ENCODE assay signal across 8 mouse cellular contexts in genomic region chr16:35817255-35818089, GRCm38 (mm10). TPM values are rescaled to one million over a fixed set of nuclear protein-coding genes. Genes with fewer than 3 reads are reported as not detected.
DNase-seq lines count a peak whose midpoint lies in the region; ATAC-seq and TF ChIP-seq lines count a peak whose summit lies in the region.

No protein-coding gene starts in this region.

- peak; percentile 76 for DNase-seq in CD4-positive helper T cell, adult 2 months (ENCODE audit: low read depth, low spot score)
- peak; percentile 89 for DNase-seq in brain, adult 2 months (ENCODE audit: low read depth, low spot score)
- peak; percentile 78 to 83 for DNase-seq in kidney, postnatal 25 days
- DNase-seq in liver, embryonic 13.5 days = peak; percentile 63
- DNase-seq in stomach, postnatal 0 days (ENCODE audit: low spot score) = peak; percentile 86

- no peak overlapping the region for H3K4me3 ChIP-seq in heart, embryonic 16.5 days (ENCODE audit: low read length)
- H3K4me3 ChIP-seq in liver, embryonic 13.5 days (replicated peaks) = no peak overlapping the region
- no peak overlapping the region for H3K4me3 ChIP-seq in neural tube, embryonic 12.5 days
- H3K4me3 ChIP-seq in stomach, postnatal 0 days (ENCODE audit: low read depth, low read length) = no peak overlapping the region

- H3K27ac ChIP-seq in heart, embryonic 16.5 days (ENCODE audit: low read length) = no peak overlapping the region
- H3K27ac ChIP-seq in liver, embryonic 13.5 days = no peak overlapping the region
- no peak overlapping the region for H3K27ac ChIP-seq in neural tube, embryonic 12.5 days
- no peak overlapping the region for H3K27ac ChIP-seq in stomach, postnatal 0 days (replicated peaks)

- no peaks in the 10 kb centered on the region for H3K36me3 ChIP-seq in heart, embryonic 16.5 days (ENCODE audit: control insufficient read depth, insufficient read depth)
- peaks cover 84% of the 10 kb centered on the region for H3K36me3 ChIP-seq in liver, embryonic 13.5 days
- H3K36me3 ChIP-seq in neural tube, embryonic 12.5 days = peaks cover 8% of the 10 kb centered on the region
- peaks cover 1% of the 10 kb centered on the region; the same call in 1 of the 2 replicates for H3K36me3 ChIP-seq in stomach, postnatal 0 days (ENCODE audit: control insufficient read depth, insufficient read depth, low read length)

- no peak overlapping the region for H3K4me2 ChIP-seq in heart, embryonic 16.5 days (ENCODE audit: low read depth, low read length)
- H3K4me2 ChIP-seq in liver, embryonic 13.5 days = no peak overlapping the region
- no peak overlapping the region for H3K4me2 ChIP-seq in neural tube, embryonic 12.5 days (replicated peaks)
- H3K4me2 ChIP-seq in stomach, postnatal 0 days (replicated peaks; ENCODE audit: low read depth) = no peak overlapping the region

- H3K9me3 ChIP-seq in heart, embryonic 16.5 days (replicated peaks; ENCODE audit: control insufficient read depth, low read length) = no peaks in the 10 kb centered on the region
- no peaks in the 10 kb centered on the region for H3K9me3 ChIP-seq in liver, embryonic 13.5 days (replicated peaks)
- no peaks in the 10 kb centered on the region for H3K9me3 ChIP-seq in neural tube, embryonic 12.5 days
- no peaks in the 10 kb centered on the region for H3K9me3 ChIP-seq in stomach, postnatal 0 days (ENCODE audit: control insufficient read depth, low read length)

- H3K27me3 ChIP-seq in heart, embryonic 16.5 days (ENCODE audit: control insufficient read depth, insufficient read depth, low read length) = no peaks in the 10 kb centered on the region
- H3K27me3 ChIP-seq in liver, embryonic 13.5 days = no peaks in the 10 kb centered on the region
- H3K27me3 ChIP-seq in neural tube, embryonic 12.5 days (replicated peaks) = no peaks in the 10 kb centered on the region
- H3K27me3 ChIP-seq in stomach, postnatal 0 days (ENCODE audit: control insufficient read depth, insufficient read depth, low read length) = no peaks in the 10 kb centered on the region

- WGBS in heart, embryonic 16.5 days = 34% methylated on average over 13 of the region's 13 CpGs
- 35% methylated on average over 13 of the region's 13 CpGs for WGBS in liver, embryonic 13.5 days (ENCODE audit: insufficient replicate concordance)
- 40% methylated on average over 13 of the region's 13 CpGs for WGBS in neural tube, embryonic 12.5 days
- 33% methylated on average over 13 of the region's 13 CpGs for WGBS in stomach, postnatal 0 days

- peak; percentile 100 for TF ChIP-seq CTCF in stomach, postnatal 0 days (IDR thresholded peaks at IDR 0.05; ENCODE audit: low read depth)

- TF ChIP-seq EP300 in stomach, postnatal 0 days (optimal IDR thresholded peaks at IDR 0.05) = no peak

- ATAC-seq in erythroid progenitor cell, adult 5-6 weeks (replicated peaks; ENCODE audit: low FRiP score, poor library complexity, severe bottlenecking) = peak; percentile 94
- ATAC-seq in heart, embryonic 16.5 days (replicated peaks; ENCODE audit: extremely low read depth, insufficient read depth, low FRiP score) = peak; percentile 58
- ATAC-seq in liver, embryonic 13.5 days (ENCODE audit: low read depth) = peak; percentile 74
- ATAC-seq in neural tube, embryonic 12.5 days (ENCODE audit: low FRiP score, low read depth) = peak; percentile 85
- peak; percentile 64 for ATAC-seq in stomach, postnatal 0 days (ENCODE audit: low FRiP score, low TSS enrichment)

- H3K9ac ChIP-seq in heart, embryonic 16.5 days (ENCODE audit: low read length) = no peak overlapping the region
- no peak overlapping the region for H3K9ac ChIP-seq in liver, embryonic 13.5 days
- no peak overlapping the region for H3K9ac ChIP-seq in neural tube, embryonic 12.5 days
- no peak overlapping the region for H3K9ac ChIP-seq in stomach, postnatal 0 days (ENCODE audit: low read length)

- H3K4me1 ChIP-seq in heart, embryonic 16.5 days (ENCODE audit: control insufficient read depth, insufficient read depth, low read length) = no peaks in the 10 kb centered on the region
- H3K4me1 ChIP-seq in liver, embryonic 13.5 days (replicated peaks) = peaks cover 9% of the 10 kb centered on the region; the same call in 1 of the 2 replicates
- no peaks in the 10 kb centered on the region for H3K4me1 ChIP-seq in neural tube, embryonic 12.5 days
- H3K4me1 ChIP-seq in stomach, postnatal 0 days (replicated peaks; ENCODE audit: control insufficient read depth, insufficient read depth) = no peaks in the 10 kb centered on the region

RNA-seq across cellular contexts. Expression of gene Hspbap1, which starts 47.3 kb away (rescaled TPM):
- 18.0 and 28.8 TPM in 2 replicates for total RNA-seq in erythroid progenitor cell, adult 5-6 weeks (2015; ENCODE audit: low replicate concordance)
- 12.9 and 24.9 TPM in 2 replicates for total RNA-seq in erythroid progenitor cell, adult 5-6 weeks (2017; ENCODE audit: low replicate concordance)
- polyA plus RNA-seq in heart, embryonic 16.5 days (2015; fragmentation: Nextera tagmentation; extraction: Ambion mirVana) = 8.3 and 9.4 TPM in 2 replicates
- polyA plus RNA-seq in liver, embryonic 13.5 days (2015; fragmentation: Nextera tagmentation; extraction: Ambion mirVana) = 20.2 and 21.9 TPM in 2 replicates
- 20.0 and 21.9 TPM in 2 replicates for polyA plus RNA-seq in neural tube, embryonic 12.5 days (2016; fragmentation: Nextera tagmentation; extraction: Ambion mirVana)
- 6.8 and 7.1 TPM in 2 replicates for polyA plus RNA-seq in stomach, postnatal 0 days (2015; fragmentation: Nextera tagmentation; extraction: Ambion mirVana)

RNA-seq across cellular contexts. Expression of gene Dirc2, which starts 48.3 kb away (rescaled TPM):
- 4.6 and 9.4 TPM in 2 replicates for total RNA-seq in erythroid progenitor cell, adult 5-6 weeks (2015; ENCODE audit: low replicate concordance)
- total RNA-seq in erythroid progenitor cell, adult 5-6 weeks (2017; ENCODE audit: low replicate concordance) = 8.1 and 11.3 TPM in 2 replicates
- 10.1 and 12.0 TPM in 2 replicates for polyA plus RNA-seq in heart, embryonic 16.5 days (2015; fragmentation: Nextera tagmentation; extraction: Ambion mirVana)
- 4.6 and 4.9 TPM in 2 replicates for polyA plus RNA-seq in liver, embryonic 13.5 days (2015; fragmentation: Nextera tagmentation; extraction: Ambion mirVana)
- polyA plus RNA-seq in neural tube, embryonic 12.5 days (2016; fragmentation: Nextera tagmentation; extraction: Ambion mirVana) = 33.4 and 34.9 TPM in 2 replicates
- polyA plus RNA-seq in stomach, postnatal 0 days (2015; fragmentation: Nextera tagmentation; extraction: Ambion mirVana) = 10.9 and 11.5 TPM in 2 replicates

RNA-seq across cellular contexts. Expression of gene Parp14, which starts 53.9 kb away (rescaled TPM):
- total RNA-seq in erythroid progenitor cell, adult 5-6 weeks (2015; ENCODE audit: low replicate concordance) = 14.8 and 28.5 TPM in 2 replicates
- 31.6 and 33.5 TPM in 2 replicates for total RNA-seq in erythroid progenitor cell, adult 5-6 weeks (2017; ENCODE audit: low replicate concordance)
- polyA plus RNA-seq in heart, embryonic 16.5 days (2015; fragmentation: Nextera tagmentation; extraction: Ambion mirVana) = 1.7 and 2.5 TPM in 2 replicates
- polyA plus RNA-seq in liver, embryonic 13.5 days (2015; fragmentation: Nextera tagmentation; extraction: Ambion mirVana) = 0.48 and 0.94 TPM in 2 replicates
- 0.56 and 0.57 TPM in 2 replicates for polyA plus RNA-seq in neural tube, embryonic 12.5 days (2016; fragmentation: Nextera tagmentation; extraction: Ambion mirVana)
- 1.4 and 1.7 TPM in 2 replicates for polyA plus RNA-seq in stomach, postnatal 0 days (2015; fragmentation: Nextera tagmentation; extraction: Ambion mirVana)
